Mouse (Mus musculus) large intestine, adult 2 months (tissue): Measurements from ENCODE around the gene Hirip3. TPM values are rescaled to one million over a fixed set of nuclear protein-coding genes. Genes with fewer than 3 reads are reported as not detected.
"Not testable (repeated sequence)": the region's sequence is repeated elsewhere in the genome, so short reads cannot be mapped to it uniquely, and the experiment has no call there.

Source experiments
- DNase-seq: peaks from one replicate; pipeline ENCODE4 v3.0.0-alpha.2; 2012; ENCODE audit warnings: low read depth, low spot score
- WGBS: fragments of 180-500 bp; shearing (Covaris S2); methylation state at CpG from one replicate; pipeline ENCODE4 v1.1.7; 2018; 5-methylcytosine and 5-hydroxymethylcytosine counted together
- polyA plus RNA-seq: library from polyadenylated mRNA; depleted of rRNA; stranded (reverse); fragments of >200 nt; gene quantifications from 2 replicates; pipeline ENCODE4 v1.2.3, GENCODE M21; 2012; rRNA removed

Hirip3 gene
- polyA plus RNA-seq, 1 experiment = 9.4 TPM

DNA sequence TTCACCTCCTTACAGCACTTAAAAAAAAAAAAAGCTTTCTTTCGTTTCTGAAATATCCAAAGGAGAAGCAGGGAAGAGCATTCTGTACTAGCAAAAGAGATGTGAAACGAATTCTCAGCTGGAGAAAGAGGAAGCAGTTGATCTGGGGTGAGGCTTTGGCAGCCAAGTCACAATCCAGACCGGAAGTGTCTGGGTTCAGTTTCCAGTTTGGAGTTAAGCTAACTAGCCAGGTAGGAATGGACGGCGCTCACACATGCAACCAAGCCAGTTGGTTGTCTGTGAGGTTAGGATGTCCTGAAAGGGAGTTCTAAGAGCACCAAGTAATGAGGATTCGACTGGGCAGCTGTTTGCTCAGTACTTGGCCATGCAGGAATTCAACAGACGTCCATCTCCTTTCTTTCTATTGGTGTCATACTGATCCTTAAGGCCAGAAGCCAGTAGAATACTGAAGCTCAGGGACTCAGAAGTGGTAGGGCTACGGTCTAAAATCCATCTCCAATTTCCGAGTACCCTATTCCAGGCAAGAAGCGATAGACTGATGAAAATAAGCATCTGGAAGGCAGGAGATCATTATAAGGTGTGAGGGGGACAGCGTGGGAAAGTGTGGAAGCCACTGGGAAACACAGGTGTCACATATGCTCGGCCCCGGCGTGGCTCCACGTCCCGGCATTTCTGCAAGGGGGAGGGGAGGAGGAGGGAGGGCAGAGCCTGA is 35.8 kb downstream of the Hirip3 start:
- WGBS = 4% methylated on average over 16 of the region's 16 CpGs
- no peak for DNase-seq

DNA sequence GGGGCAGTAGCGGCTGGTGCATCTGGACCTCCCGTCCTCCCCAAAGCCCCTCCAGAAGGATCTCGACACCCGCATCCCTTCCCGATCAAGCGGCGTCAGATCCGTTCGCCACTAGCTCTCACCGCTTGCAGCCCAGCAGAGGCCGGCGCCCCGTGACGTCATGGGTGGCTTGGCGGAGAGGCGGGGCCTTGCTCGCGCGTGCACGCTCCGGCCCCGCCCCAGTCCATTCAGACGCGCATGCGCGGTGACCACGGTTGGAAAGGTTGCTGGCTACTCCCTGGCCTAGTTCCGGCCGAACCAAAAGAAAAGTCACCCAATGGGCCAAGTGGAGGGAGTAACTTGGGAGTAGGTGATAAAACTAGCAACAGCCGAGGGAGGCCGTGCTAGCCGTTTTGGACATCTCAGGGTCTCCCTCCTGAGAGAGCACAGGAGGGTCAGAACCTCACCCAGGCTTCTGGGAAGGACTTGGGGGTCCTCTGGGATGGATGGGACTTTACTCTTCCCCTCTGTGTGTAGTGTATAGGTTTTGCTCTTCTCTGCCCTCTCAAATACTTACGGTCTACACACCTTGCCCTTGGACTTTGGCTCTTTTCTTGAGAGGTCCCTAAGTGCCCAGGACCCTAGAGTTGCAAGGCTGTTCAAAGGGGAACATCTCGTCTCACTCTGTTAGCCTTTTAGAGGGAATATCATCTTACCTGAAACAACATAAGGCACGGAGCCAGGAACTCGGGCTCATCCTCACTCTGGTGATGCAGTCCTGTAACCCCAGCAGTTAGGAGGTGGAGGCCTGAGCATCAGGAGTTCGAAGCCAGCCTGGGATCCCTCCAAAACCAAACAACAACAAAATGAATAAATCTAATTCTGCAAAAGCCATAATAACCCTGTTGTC is 36.6 kb downstream of the Hirip3 start:
- 12% methylated on average over 37 of the region's 37 CpGs for WGBS
- peak; percentile 75 for DNase-seq

DNA sequence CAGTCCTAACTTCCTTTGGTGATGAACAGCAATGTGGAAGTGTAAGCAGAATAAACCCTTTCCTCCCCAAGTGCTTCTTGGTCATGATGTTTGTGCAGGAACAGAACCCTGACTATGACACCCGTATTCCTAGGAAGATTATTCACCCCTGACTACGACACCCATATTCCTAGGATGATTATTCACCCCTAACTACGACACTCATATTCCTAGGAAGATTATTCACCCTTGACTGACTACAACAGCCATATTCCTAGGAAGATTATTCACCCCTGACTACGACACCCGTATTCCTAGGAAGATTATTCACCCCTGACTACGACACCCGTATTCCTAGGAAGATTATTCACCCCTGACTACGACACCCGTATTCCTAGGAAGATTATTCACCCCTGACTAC is 38.0 kb downstream of the Hirip3 start:
- DNase-seq = not testable (repeated sequence)
- WGBS = 85% methylated on average over 8 of the region's 9 CpGs

DNA sequence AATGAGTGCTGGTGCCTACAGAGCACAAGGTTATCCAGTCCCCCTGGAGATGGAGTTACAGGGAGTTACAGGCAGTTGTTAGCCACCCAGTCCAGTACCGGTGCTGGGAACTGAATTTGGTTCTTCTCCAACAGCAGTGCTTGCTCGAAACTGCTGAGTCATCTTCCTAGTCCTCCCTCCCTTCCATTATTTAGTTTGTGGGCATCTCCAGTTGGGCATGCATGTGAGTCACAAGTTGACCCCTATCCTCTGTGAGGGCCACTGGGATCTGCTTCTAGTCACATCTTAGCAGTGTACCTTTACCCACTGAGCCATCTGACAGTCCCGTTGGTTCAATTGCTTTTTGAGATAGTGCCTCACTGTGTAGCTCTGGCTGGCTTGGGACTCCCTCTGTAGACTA is 43.8 kb downstream of the Hirip3 start:
- no peak for DNase-seq
- 35% methylated on average over 3 of the region's 3 CpGs for WGBS

DNA sequence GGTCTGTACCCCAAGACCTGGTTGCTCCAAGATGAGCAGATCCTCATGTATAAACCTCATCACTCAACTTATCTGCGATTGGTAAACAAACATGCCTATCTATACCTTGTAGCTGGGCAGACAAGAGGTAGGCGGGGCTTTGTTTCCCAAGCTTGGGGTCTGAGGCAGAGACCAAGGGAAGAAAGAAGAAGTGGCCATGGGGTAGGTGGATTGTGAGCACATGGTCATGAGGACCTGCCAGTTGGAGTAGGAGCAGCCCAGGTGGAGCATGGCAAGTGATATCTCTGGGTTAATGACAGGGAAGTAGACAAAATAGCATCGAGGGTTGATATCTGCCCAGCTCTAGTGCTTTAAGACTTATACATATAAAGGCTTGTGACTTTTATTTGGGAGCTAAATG is 53.1 kb downstream of the Hirip3 start:
- WGBS = 75% methylated on average over 3 of the region's 3 CpGs

More for the DNA sequence above, 53.1 kb downstream of the Hirip3 start:
- DNase-seq = no peak

Other genes with a start within 250 kb of the Hirip3 start
- 37.6 and 54.5 TPM in 2 replicates for gene Nupr1, start 231.1 kb upstream of the Hirip3 start, polyA plus RNA-seq
- 27.6 and 30.2 TPM in 2 replicates for gene Sgf29, start 212.7 kb upstream of the Hirip3 start, polyA plus RNA-seq
- gene Sult1a1, start 185.5 kb upstream of the Hirip3 start, polyA plus RNA-seq = 8.5 and 9.5 TPM in 2 replicates
- 49.0 and 63.3 TPM in 2 replicates for gene Bola2, start 166.6 kb upstream of the Hirip3 start, polyA plus RNA-seq
- 8.8 and 12.0 TPM in 2 replicates for gene Slx1b, start 166.2 kb upstream of the Hirip3 start, polyA plus RNA-seq
- gene Coro1a, start 154.2 kb upstream of the Hirip3 start, polyA plus RNA-seq = 137 and 143 TPM in 2 replicates
- gene Mapk3, start 102.4 kb upstream of the Hirip3 start, polyA plus RNA-seq = 497 and 498 TPM in 2 replicates
- 32.7 and 34.4 TPM in 2 replicates for gene Gdpd3, start 95.6 kb upstream of the Hirip3 start, polyA plus RNA-seq
- 84.4 and 90.5 TPM in 2 replicates for gene Ypel3, start 85.0 kb upstream of the Hirip3 start, polyA plus RNA-seq
- gene Tbx6, start 80.5 kb upstream of the Hirip3 start, polyA plus RNA-seq = 0.87 and 1.6 TPM in 2 replicates
- 245 and 253 TPM in 2 replicates for gene Ppp4c, start 69.5 kb upstream of the Hirip3 start, polyA plus RNA-seq
- gene Fam57b, start 64.3 kb upstream of the Hirip3 start, polyA plus RNA-seq = 1.9 and 2.6 TPM in 2 replicates
- not detected in 2 replicates for gene 4930451I11Rik, start 30.3 kb upstream of the Hirip3 start, polyA plus RNA-seq
- not detected in 2 replicates for gene Doc2a, start 14.6 kb upstream of the Hirip3 start, polyA plus RNA-seq
- 36.5 and 39.3 TPM in 2 replicates for gene Ino80e, start 405 bp downstream of the Hirip3 start, polyA plus RNA-seq
- 37.8 and 51.7 TPM in 2 replicates for gene Taok2, start 22.7 kb downstream of the Hirip3 start, polyA plus RNA-seq
- gene Tmem219, start 60.9 kb downstream of the Hirip3 start, polyA plus RNA-seq = 64.4 and 92.1 TPM in 2 replicates
- gene Kctd13, start 66.9 kb downstream of the Hirip3 start, polyA plus RNA-seq = 9.5 and 13.9 TPM in 2 replicates
- 0.43 and 0.45 TPM in 2 replicates for gene Asphd1, start 87.6 kb downstream of the Hirip3 start, polyA plus RNA-seq
- gene Sez6l2, start 88.6 kb downstream of the Hirip3 start, polyA plus RNA-seq = 2.9 and 3.4 TPM in 2 replicates
- 324 and 348 TPM in 2 replicates for gene Cdipt, start 113.9 kb downstream of the Hirip3 start, polyA plus RNA-seq
- gene Cdiptos, start 114.1 kb downstream of the Hirip3 start, polyA plus RNA-seq = 0.80 and 1.1 TPM in 2 replicates
- 185 and 289 TPM in 2 replicates for gene Mvp, start 152.6 kb downstream of the Hirip3 start, polyA plus RNA-seq
- gene Pagr1b, start 154.5 kb downstream of the Hirip3 start, polyA plus RNA-seq = 0.45 and 3.0 TPM in 2 replicates
- gene Pagr1a, start 155.4 kb downstream of the Hirip3 start, polyA plus RNA-seq = 5.3 and 11.3 TPM in 2 replicates
- 22.1 and 23.8 TPM in 2 replicates for gene Gm42742, start 159.1 kb downstream of the Hirip3 start, polyA plus RNA-seq
- gene Prrt2, start 159.2 kb downstream of the Hirip3 start, polyA plus RNA-seq = 1.7 and 2.5 TPM in 2 replicates
- 102 and 115 TPM in 2 replicates for gene Maz, start 165.1 kb downstream of the Hirip3 start, polyA plus RNA-seq
- gene Kif22, start 180.5 kb downstream of the Hirip3 start, polyA plus RNA-seq = 18.4 and 19.3 TPM in 2 replicates
- gene Zg16, start 225.4 kb downstream of the Hirip3 start, polyA plus RNA-seq = 7,033 and 9,267 TPM in 2 replicates
- 12.4 and 16.5 TPM in 2 replicates for gene AI467606, start 229.4 kb downstream of the Hirip3 start, polyA plus RNA-seq